Mouse (Mus musculus) ES-Bruce4 (cell line): Measurements from ENCODE around the gene Oxct2b.

ENCODE experiments used
- EP300 ChIP-seq: IDR thresholded peaks from 2 replicates; pipeline ENCODE4 v1.6.1; 2011; ENCODE audit warnings: low read depth, low read length; ENCODE audit not compliant: insufficient read depth
- POLR2A ChIP-seq: IDR thresholded peaks from one replicate; pipeline ENCODE4 v1.8.1; 2011; ENCODE audit warnings: low read length; ENCODE audit not compliant: insufficient read depth

DNA sequence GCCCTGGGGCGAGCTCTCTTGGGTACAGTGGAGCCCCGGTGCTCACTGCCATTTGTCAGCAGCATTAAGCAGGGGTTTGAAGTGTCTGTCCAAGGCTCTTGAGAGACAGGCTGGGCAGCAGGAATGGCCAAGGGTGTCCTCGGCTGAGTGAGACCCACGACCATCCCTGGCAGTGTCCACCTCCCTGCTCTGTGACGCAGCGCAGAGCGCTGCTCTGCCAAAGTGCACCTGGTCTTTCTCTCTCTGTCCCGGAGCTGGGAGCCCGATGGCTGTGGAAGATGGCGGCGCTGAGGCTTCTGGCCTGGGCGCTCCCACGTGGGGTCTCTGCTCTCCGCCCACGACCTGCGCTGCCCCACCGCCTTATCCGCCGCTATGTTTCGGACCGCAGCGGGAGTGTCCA is at the start of gene Oxct2b:
- TF ChIP-seq EP300 (no peak), POLR2A (no peak)
